Mouse (Mus musculus) spleen, postnatal 4 days (tissue): Measurements from ENCODE around the gene Me3.

Experiments
- DNase-seq, 2 experiments: peaks; one replicate each; pipeline ENCODE4 v3.0.0; 2022; ENCODE audit warnings: low spot score in 2 of 2

Gene Me3

GRCm38 (mm10) chr7:89666361-89666760 lies 34.2 kb downstream of the Me3 start:
- DNase-seq, result no peak

- DNase-seq, result no peak
These were observed 35.4 kb downstream of the Me3 start for GRCm38 (mm10) chr7:89667570-89667969.

- DNase-seq, result no peak
These were observed 37.3 kb downstream of the Me3 start for GRCm38 (mm10) chr7:89669461-89669860.

GRCm38 (mm10) chr7:89671104-89671831 lies 39.1 kb downstream of the Me3 start:
- no peak for DNase-seq

- DNase-seq, result no peak
These were observed 44.0 kb downstream of the Me3 start for GRCm38 (mm10) chr7:89676176-89676575.

GRCm38 (mm10) chr7:89677850-89678249 lies 45.7 kb downstream of the Me3 start:
- peak in 1 of 2 experiments; percentile 10 for DNase-seq

- peak in 1 of 2 experiments; percentile 46 for DNase-seq
These were observed 46.5 kb downstream of the Me3 start for GRCm38 (mm10) chr7:89678719-89679118.

- no peak for DNase-seq
These were observed 46.9 kb downstream of the Me3 start for GRCm38 (mm10) chr7:89679139-89679538.

- no peak for DNase-seq
These were observed 47.5 kb downstream of the Me3 start for GRCm38 (mm10) chr7:89679621-89680140.

GRCm38 (mm10) chr7:89680891-89681290 lies 48.7 kb downstream of the Me3 start:
- DNase-seq, result no peak

GRCm38 (mm10) chr7:89681666-89682470 lies 49.7 kb downstream of the Me3 start:
- DNase-seq, result peak in 1 of 2 experiments; percentile 18

- no peak for DNase-seq
These were observed 66.0 kb downstream of the Me3 start for GRCm38 (mm10) chr7:89698186-89698585.

GRCm38 (mm10) chr7:89699668-89700350 lies 67.6 kb downstream of the Me3 start:
- no peak for DNase-seq

- no peak for DNase-seq
These were observed 68.3 kb downstream of the Me3 start for GRCm38 (mm10) chr7:89700511-89700910.

- no peak for DNase-seq
These were observed 78.6 kb downstream of the Me3 start for GRCm38 (mm10) chr7:89710776-89711175.

GRCm38 (mm10) chr7:89713059-89713458 lies 80.9 kb downstream of the Me3 start:
- no peak for DNase-seq

GRCm38 (mm10) chr7:89716226-89716625 lies 84.0 kb downstream of the Me3 start:
- DNase-seq, result no peak

- no peak for DNase-seq
These were observed 85.3 kb downstream of the Me3 start for GRCm38 (mm10) chr7:89717521-89717920.

GRCm38 (mm10) chr7:89718264-89718663 lies 86.1 kb downstream of the Me3 start:
- DNase-seq, result no peak

GRCm38 (mm10) chr7:89720256-89720655 lies 88.1 kb downstream of the Me3 start:
- DNase-seq, result no peak

- no peak for DNase-seq
These were observed 94.5 kb downstream of the Me3 start for GRCm38 (mm10) chr7:89726712-89727111.

- no peak for DNase-seq
These were observed 95.4 kb downstream of the Me3 start for GRCm38 (mm10) chr7:89727615-89728014.
